Mouse (Mus musculus): Measurements from ENCODE around the gene Gatad2a.
A peak's percentile ranks its signal among the peaks of the same experiment; 100 is the strongest.

The Gatad2a gene

GRCm38 (mm10) chr8:69935431-69935830, 60.8 kb downstream of the Gatad2a start:
- DNase-seq: no peak

GRCm38 (mm10) chr8:69934582-69934981, 61.6 kb downstream of the Gatad2a start:
- DNase-seq: no peak

GRCm38 (mm10) chr8:69933811-69934210, 62.4 kb downstream of the Gatad2a start:
- DNase-seq: no peak

GRCm38 (mm10) chr8:69926901-69927300, 69.3 kb downstream of the Gatad2a start:
- DNase-seq: no peak

- no peak for DNase-seq
Measured at GRCm38 (mm10) chr8:69923986-69924385, 72.2 kb downstream of the Gatad2a start.

GRCm38 (mm10) chr8:69921141-69921540, 75.0 kb downstream of the Gatad2a start:
- DNase-seq: peak; percentile 44

- DNase-seq: peak; percentile 78
Measured at GRCm38 (mm10) chr8:69919876-69920662, 76.1 kb downstream of the Gatad2a start.

GRCm38 (mm10) chr8:69919010-69919409, 77.2 kb downstream of the Gatad2a start:
- DNase-seq: peak; percentile 78

GRCm38 (mm10) chr8:69918506-69918905, 77.7 kb downstream of the Gatad2a start:
- no peak for DNase-seq

- DNase-seq: no peak
Measured at GRCm38 (mm10) chr8:69915748-69916147, 80.4 kb downstream of the Gatad2a start.

- DNase-seq: no peak
Measured at GRCm38 (mm10) chr8:69914526-69914925, 81.7 kb downstream of the Gatad2a start.

GRCm38 (mm10) chr8:69912478-69913074, 83.6 kb downstream of the Gatad2a start:
- DNase-seq: no peak

- no peak for DNase-seq
Measured at GRCm38 (mm10) chr8:69911917-69912316, 84.3 kb downstream of the Gatad2a start.

- no peak for DNase-seq
Measured at GRCm38 (mm10) chr8:69907106-69907505, 89.1 kb downstream of the Gatad2a start.

- DNase-seq: no peak
Measured at GRCm38 (mm10) chr8:69906260-69906659, 89.9 kb downstream of the Gatad2a start.

GRCm38 (mm10) chr8:69904096-69904495, 92.1 kb downstream of the Gatad2a start:
- DNase-seq: no peak

GRCm38 (mm10) chr8:69903063-69903542, 93.1 kb downstream of the Gatad2a start:
- DNase-seq: peak; percentile 97

- DNase-seq: peak; percentile 59
Measured at GRCm38 (mm10) chr8:69902163-69903062, 93.8 kb downstream of the Gatad2a start, which contains the start of the genes Tssk6, Ndufa13 and Yjefn3. Gene Tssk6, plus strand, starts transcription at chr8:69902184. Gene Ndufa13, minus strand, starts transcription at chr8:69902558. Gene Yjefn3, minus strand, starts transcription at chr8:69902712.

- DNase-seq: peak; percentile 99
Measured at GRCm38 (mm10) chr8:69901484-69902162, 94.6 kb downstream of the Gatad2a start.

- DNase-seq: peak; percentile 39
Measured at GRCm38 (mm10) chr8:69900895-69901451, 95.2 kb downstream of the Gatad2a start.

- DNase-seq: no peak
Measured at GRCm38 (mm10) chr8:69899876-69900275, 96.3 kb downstream of the Gatad2a start.

GRCm38 (mm10) chr8:69897857-69898256, 98.3 kb downstream of the Gatad2a start:
- no peak for DNase-seq

Measured in kidney, adult 18-20 months (tissue).